Mouse (Mus musculus) embryo, embryonic 10 days (tissue): ENCODE results near the gene Fgf14.
"Not testable (repeated sequence)": the region's sequence is repeated elsewhere in the genome, so short reads cannot be mapped to it uniquely, and the experiment has no call there.

Experiments
- DNase-seq: peaks from one replicate; pipeline ENCODE4 v3.0.0-alpha.2; 2015; ENCODE audit warnings: low spot score

The Fgf14 gene

GRCm38 (mm10) chr14:124474066-124474667 lies 202.8 kb downstream of the Fgf14 start:
- no peak for DNase-seq

GRCm38 (mm10) chr14:124470909-124471308 lies 206.0 kb downstream of the Fgf14 start:
- no peak for DNase-seq

- DNase-seq, result no peak
Observed at GRCm38 (mm10) chr14:124455120-124455519, 221.8 kb downstream of the Fgf14 start.

- no peak for DNase-seq
Observed at GRCm38 (mm10) chr14:124446096-124446840, 230.7 kb downstream of the Fgf14 start.

DNA sequence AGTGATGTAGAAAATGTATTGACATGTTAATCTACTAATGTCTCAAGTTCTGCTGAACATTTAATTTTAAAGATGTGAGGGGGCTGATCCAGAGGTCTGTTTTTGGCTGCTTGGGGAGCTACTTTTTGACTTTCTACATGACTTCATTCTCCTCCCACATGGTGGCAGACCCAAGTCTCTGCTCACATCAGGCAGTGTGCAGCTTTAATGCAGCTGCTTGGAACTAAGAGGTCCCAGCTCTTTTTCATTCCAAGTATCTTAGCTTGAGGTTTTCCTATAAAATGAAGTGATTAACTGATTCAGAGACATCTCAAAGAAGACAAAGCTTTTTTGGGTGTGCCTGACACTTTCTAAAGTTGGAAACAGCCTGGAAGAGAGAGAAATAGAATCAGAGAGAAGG lies 232.1 kb downstream of the Fgf14 start:
- no peak for DNase-seq

DNA sequence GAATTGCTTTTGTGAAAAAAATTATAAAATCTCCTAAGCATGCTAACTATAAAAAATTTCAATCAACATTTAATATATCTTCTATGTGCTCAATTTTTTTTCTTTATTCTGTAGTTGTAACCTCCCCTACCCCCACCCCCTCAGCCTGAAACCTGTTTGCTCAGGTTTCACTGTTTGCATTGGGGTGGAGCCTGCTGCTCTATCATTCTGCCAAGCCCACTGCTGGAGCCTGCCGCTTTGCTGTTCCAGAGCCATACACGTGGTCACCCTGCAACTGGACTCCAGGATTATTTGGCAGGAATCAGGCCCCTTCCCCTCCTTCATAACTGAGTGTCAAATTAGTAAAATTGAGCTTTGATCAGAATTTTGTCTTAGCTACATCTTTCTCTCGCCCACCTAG lies 237.6 kb downstream of the Fgf14 start:
- not testable (repeated sequence) for DNase-seq

DNA sequence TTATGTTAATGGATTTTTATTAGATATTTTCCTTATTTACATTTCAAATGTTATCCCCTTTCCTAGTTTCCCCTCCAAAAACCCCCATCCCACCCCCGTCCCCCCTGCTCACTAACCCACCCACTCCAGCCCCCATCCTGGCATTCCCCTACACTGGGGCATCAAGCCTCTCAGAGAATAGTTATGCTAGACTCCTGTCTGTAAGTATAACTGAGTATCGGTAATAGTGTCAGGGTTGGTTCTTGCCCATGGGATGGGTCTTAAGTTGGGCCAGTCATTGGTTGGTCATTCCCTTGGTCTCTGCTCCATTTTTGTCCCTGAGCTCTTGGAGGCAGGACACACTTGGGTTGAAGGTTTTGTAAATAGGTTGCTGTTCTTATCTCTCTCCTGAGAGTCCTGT lies 265.0 kb downstream of the Fgf14 start:
- no peak for DNase-seq

DNA sequence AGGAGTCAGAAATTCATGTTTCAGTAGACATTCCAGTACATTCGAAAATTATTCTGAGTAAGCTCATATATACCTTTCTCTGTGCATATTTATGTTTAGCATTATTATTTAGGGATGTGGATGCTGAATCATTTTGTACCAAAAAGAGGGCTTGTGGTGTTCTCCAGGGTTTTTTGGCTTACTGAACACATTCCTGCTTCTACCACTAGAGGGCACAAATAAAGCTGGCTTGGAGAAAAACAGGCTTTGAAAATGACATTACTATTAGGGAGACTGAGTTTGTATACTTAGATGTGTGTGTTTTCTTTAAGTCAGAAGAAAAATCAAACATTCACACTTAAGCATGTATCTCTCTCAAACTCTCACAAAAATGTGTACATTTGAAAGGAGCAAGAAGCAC lies 266.0 kb downstream of the Fgf14 start:
- peak; percentile 54 for DNase-seq

GRCm38 (mm10) chr14:124328391-124328790 lies 348.5 kb downstream of the Fgf14 start:
- DNase-seq, result no peak

GRCm38 (mm10) chr14:124319017-124319718 lies 357.8 kb downstream of the Fgf14 start:
- no peak for DNase-seq

DNA sequence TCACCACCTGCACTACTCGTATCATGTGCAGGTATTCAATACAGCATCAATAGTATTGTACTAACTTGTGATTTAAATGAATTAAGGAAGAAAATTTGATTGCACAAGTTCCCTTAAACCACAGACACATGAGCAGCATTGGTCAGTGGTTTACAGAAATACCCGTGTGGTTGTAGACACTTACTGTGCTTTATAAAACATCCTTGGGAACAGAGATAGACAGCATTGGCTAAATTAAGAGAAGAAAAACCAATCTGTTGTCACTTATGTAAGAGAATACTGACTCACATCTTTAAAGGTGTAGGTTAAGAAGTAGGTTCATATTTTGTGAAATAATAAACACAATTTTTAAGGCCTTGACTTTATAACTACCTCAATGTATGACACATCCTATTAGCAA lies 361.4 kb downstream of the Fgf14 start:
- no peak for DNase-seq

DNA sequence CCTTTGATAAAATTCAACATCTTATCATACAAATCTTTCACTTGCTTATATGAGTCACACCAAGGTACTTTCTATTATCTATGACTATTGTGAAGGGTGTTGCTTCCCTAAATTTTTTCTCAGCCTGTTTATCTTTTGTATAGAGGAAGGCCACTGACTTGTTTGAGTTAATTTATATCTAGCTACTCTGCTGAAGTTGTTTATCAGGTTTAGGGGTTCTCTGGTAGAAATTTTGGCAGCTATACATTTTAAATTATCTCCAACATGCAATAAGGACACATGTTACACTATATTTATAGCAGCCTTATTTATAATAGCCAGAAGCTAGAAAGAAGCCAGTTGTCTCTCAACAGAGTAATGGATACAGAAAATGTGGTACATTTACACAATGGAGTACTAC lies 389.9 kb downstream of the Fgf14 start:
- DNase-seq, result no peak

DNA sequence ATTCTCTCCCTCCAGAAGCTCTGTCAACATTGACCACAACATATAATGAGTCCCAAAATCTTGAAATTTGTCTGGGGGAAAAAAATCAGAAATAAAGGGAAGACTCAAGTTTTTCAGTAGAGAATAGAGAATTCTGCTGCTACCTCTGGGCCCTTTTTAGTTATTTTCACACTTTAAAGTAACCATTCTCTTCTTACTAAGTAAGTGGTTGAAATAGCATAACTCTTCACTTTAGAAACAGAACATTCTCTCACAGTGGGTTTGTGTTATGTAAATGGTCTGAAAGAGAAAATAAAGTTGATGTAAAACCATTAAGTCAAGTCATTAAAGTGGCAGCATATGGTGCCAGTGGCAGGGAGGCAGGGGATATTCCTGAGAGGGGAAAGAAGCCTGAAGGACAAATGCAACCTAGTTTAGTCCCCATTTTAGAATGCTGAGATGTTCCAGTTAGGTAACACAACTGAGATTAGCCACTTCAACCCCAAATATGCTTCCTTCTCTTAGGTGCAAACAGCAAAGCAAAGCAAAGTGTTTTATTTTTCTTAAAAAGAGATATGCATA lies 398.5 kb downstream of the Fgf14 start:
- no peak for DNase-seq

- DNase-seq, result peak; percentile 12
Observed at GRCm38 (mm10) chr14:124266977-124267376, 409.9 kb downstream of the Fgf14 start.

- DNase-seq, result no peak
Observed at GRCm38 (mm10) chr14:124264541-124265059, 412.3 kb downstream of the Fgf14 start.

- DNase-seq, result no peak
Observed at GRCm38 (mm10) chr14:124263199-124263598, 413.7 kb downstream of the Fgf14 start.

- DNase-seq, result no peak
Observed at GRCm38 (mm10) chr14:124247517-124247916, 429.4 kb downstream of the Fgf14 start.

DNA sequence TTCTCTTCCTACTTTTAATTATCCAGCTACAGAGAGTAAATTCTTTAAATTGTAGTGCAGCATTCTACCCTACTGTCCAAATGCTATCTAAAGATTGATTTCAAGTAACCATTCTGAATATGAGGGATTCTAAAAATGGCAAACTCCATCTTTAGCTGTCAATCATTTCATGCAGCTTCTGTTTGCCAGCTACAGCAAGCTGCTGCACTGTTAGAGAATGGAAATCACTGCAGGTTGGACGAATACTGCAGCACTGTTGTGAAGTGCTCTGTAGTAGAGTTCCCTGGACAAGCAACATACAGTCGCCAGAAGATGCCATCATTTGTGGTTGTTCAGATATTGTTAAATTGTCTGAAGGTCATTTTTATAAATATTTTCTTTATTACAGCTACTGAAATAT lies 453.5 kb downstream of the Fgf14 start:
- DNase-seq, result no peak

- DNase-seq, result peak; percentile 35
Observed at GRCm38 (mm10) chr14:124222447-124222846, 454.5 kb downstream of the Fgf14 start.

- DNase-seq, result no peak
Observed at GRCm38 (mm10) chr14:124220979-124221378, 455.9 kb downstream of the Fgf14 start.

DNA sequence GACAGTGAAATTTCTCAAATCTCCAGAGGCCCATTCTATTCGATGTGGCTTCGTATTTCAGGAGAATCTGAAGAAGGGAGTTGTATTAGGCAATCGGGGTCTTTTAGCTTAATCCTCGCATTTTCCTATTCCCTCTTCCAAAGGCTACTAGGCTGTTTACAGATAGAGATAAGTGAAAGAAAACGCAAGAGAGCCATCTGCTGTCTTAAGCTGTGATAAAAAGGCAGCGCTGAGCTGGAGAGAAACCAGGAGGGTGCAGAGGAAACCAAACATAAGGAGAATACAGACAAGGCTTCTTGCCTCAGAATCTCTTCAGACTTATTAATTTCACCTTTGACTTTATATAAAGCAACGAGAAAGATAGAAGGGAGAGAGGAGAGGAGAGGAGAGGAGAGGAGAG lies 481.1 kb downstream of the Fgf14 start:
- no peak for DNase-seq

DNA sequence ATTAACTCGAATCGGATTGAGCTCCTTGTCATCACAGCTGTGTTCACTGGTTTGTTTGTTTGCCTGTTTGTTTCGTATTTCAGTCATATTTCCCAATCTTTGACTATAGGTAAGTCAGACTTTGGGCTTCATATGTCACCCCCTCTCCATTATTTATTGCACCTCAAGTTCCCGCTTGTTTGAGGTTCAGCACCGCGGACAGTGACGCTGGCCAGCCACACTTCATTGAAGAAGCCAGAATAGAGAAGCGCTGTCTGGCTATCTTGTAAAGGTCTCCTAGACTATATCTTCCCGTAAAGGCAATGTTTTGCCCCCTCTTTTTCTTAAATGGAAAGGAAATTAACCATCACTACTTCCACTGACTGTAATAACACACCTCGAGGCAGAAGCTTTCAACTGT lies 481.6 kb downstream of the Fgf14 start:
- DNase-seq, result peak; percentile 74

GRCm38 (mm10) chr14:124192815-124193142 lies 484.1 kb downstream of the Fgf14 start:
- no peak for DNase-seq
